Mouse (Mus musculus): Measurements from ENCODE around the gene Ctsz. TPM values are rescaled to one million over a fixed set of nuclear protein-coding genes. Genes with fewer than 3 reads are reported as not detected.

Ctsz gene
- total and polyA plus RNA-seq, 3 experiments: 93.7 to 118 TPM; not detected in 1

DNA sequence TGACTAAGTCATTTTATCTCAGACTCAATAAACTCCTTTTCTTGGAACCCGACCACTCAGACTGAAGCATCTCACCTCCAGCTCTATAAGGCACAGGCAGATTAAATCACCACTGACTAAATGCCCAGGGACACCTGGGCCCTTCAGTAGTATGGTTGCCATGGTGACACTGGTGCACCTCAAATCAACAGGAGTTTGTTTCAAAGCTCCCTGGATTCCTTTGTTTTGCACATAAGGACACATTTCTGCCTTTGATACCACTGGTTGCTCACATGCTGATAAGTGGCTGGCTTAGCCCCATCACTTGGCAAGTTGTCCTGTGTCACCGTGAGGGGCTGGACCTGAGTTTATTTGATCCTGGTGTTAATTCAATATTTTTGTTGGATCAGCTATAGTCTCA is 20.5 kb upstream of the Ctsz start:
- H3K4me1 ChIP-seq (ENCODE audit: control insufficient read depth in 1 of 2, insufficient read depth in 2 of 2, low read length in 2 of 2): peaks cover 2 to 8% of the 10 kb centered on the region in 2 experiments; a peak in 3 of 4 replicates
- TF ChIP-seq MAX (IDR thresholded peaks at IDR 0.05; ENCODE audit: low read length) (no peak), CHD2 (IDR thresholded peaks at IDR 0.05; ENCODE audit: low read length) (no peak), TAL1 (IDR thresholded peaks at IDR 0.05; ENCODE audit: low read length) (no peak), ELF1 (IDR thresholded peaks at IDR 0.05; ENCODE audit: low read depth, low read length) (no peak), NELFE (IDR thresholded peaks at IDR 0.05; ENCODE audit: low read depth, low read length) (0 out of 2 replicates have a peak, but pooled peaks have one; percentile 13), POLR2A (IDR thresholded peaks at IDR 0.05; ENCODE audit: control insufficient read depth in 1 of 2, insufficient read depth in 1 of 2, low read depth in 1 of 2, low read length in 2 of 2, poor library complexity in 1 of 2) (no peak), EP300 (IDR thresholded peaks at IDR 0.05; ENCODE audit: low read depth in 1 of 2, low read length in 2 of 2) (0 out of 4 replicates have a peak, but pooled peaks of 1 of the 2 experiments have one; percentile 6), ETS1 (IDR thresholded peaks at IDR 0.05; ENCODE audit: low read depth, low read length) (no peak), ZMIZ1 (IDR thresholded peaks at IDR 0.05; ENCODE audit: low read depth, low read length) (no peak), MYC (IDR thresholded peaks at IDR 0.05; ENCODE audit: low read depth, low read length) (no peak), ZNF384 (IDR thresholded peaks at IDR 0.05; ENCODE audit: low read depth, low read length) (no peak), NRF1 (IDR thresholded peaks at IDR 0.05; ENCODE audit: insufficient read depth, low read depth, low read length, poor library complexity, severe bottlenecking) (no peak), CTCF (IDR thresholded peaks at IDR 0.05 in 2 of 3, conservative IDR thresholded peaks at IDR 0.05 in 1 of 3; ENCODE audit: control insufficient read depth in 1 of 3, insufficient read depth in 1 of 3, low read depth in 2 of 3, low read length in 3 of 3, poor library complexity in 1 of 3, severe bottlenecking in 1 of 3) (no peak), MAZ (IDR thresholded peaks at IDR 0.05; ENCODE audit: low read depth, low read length) (no peak), RAD21 (IDR thresholded peaks at IDR 0.05; ENCODE audit: low read depth, low read length) (no peak), GATA1 (IDR thresholded peaks at IDR 0.05; ENCODE audit: low read depth, low read length) (peak; percentile 21; the same call in 1 of the 2 replicates), HCFC1 (IDR thresholded peaks at IDR 0.05; ENCODE audit: low read depth, low read length) (no peak), MAFK (IDR thresholded peaks at IDR 0.05; ENCODE audit: borderline replicate concordance, low read depth, low read length) (no peak), BHLHE40 (IDR thresholded peaks at IDR 0.05; ENCODE audit: borderline replicate concordance, low read depth, low read length) (no peak), E2F4 (IDR thresholded peaks at IDR 0.05; ENCODE audit: borderline replicate concordance, low read depth, low read length) (no peak), USF2 (IDR thresholded peaks at IDR 0.05; ENCODE audit: borderline replicate concordance in 1 of 2, insufficient read depth in 1 of 2, low read depth in 1 of 2, low read length in 2 of 2) (no peak), JUND (IDR thresholded peaks at IDR 0.05; ENCODE audit: low read depth, low read length) (no peak), USF1 (IDR thresholded peaks at IDR 0.05; ENCODE audit: low read depth, low read length) (no peak), RCOR1 (IDR thresholded peaks at IDR 0.05; ENCODE audit: low read depth, low read length) (no peak), UBTF (IDR thresholded peaks at IDR 0.05; ENCODE audit: borderline replicate concordance, insufficient read depth, low read depth, low read length) (no peak), KAT2A (conservative IDR thresholded peaks at IDR 0.05; ENCODE audit: low read depth, low read length) (no peak)
- no peaks in the 10 kb centered on the region for H3K27me3 ChIP-seq (ENCODE audit: control insufficient read depth in 1 of 2, insufficient read depth in 2 of 2, low read length in 2 of 2)
- peaks cover 13% of the 10 kb centered on the region for H3K79me2 ChIP-seq (ENCODE audit: control insufficient read depth, insufficient read depth, low read length, poor library complexity)
- no peak for DNase-seq (ENCODE audit: low read depth, low spot score)
- H3K9ac ChIP-seq (ENCODE audit: control insufficient read depth, low read depth, low read length, poor library complexity, severe bottlenecking): no peak overlapping the region
- no peaks in the 10 kb centered on the region for H3K9me3 ChIP-seq (replicated peaks; ENCODE audit: insufficient read depth, low read length)
- no peak overlapping the region for H3K27ac ChIP-seq (ENCODE audit: control insufficient read depth, low read depth, low read length)
- no peak overlapping the region for H3K4me3 ChIP-seq (ENCODE audit: control insufficient read depth in 1 of 2, insufficient read depth in 1 of 2, low read depth in 2 of 2, low read length in 2 of 2)
- peaks cover 5 to 6% of the 10 kb centered on the region in 2 experiments for H3K36me3 ChIP-seq (ENCODE audit: control insufficient read depth in 1 of 2, insufficient read depth in 2 of 2, low read length in 2 of 2)

All from MEL (cell line).